ENCODE assay signal across 28 mouse cellular contexts in genomic region chr8:78664306-78664940, GRCm38 (mm10).
DNase-seq lines count a peak whose midpoint lies in the region; ATAC-seq and TF ChIP-seq lines count a peak whose summit lies in the region.
"Had no signal": no experiment of that assay in that cellular context is flagged by ENCODE, and none has a peak within 500 bp of the region (broad histone marks: within the 10 kb centered on the region; RNA-seq: fewer than 3 reads in every experiment).

No protein-coding gene starts in this region.

- H3K9ac ChIP-seq in stomach, postnatal 0 days (ENCODE audit: low read length), result no peak overlapping the region
- H3K9ac ChIP-seq: hindbrain, embryonic 15.5 days; kidney, embryonic 15.5 days; liver, embryonic 14.5 days; lung, embryonic 15.5 days; stomach, embryonic 15.5 days had no signal

- DNase-seq in cerebellum, adult 11 months, result peak; percentile 21
- DNase-seq in cerebellum, adult 2 months, result peak; percentile 48 to 72
- peak; percentile 66 to 71 for DNase-seq in cerebellum, postnatal 25 days
- DNase-seq in stomach, postnatal 0 days (ENCODE audit: low spot score), result peak; percentile 20
- no peak for DNase-seq in forebrain, embryonic 10.5 days (ENCODE audit: extremely low spot score, low spot score)
- DNase-seq in hindbrain, embryonic 10.5 days (ENCODE audit: low spot score), result no peak
- no peak for DNase-seq in layer of hippocampus, adult 8-10 months (ENCODE audit: low spot score in 2 of 2)
- DNase-seq: B cell, adult 2 months; gastrocnemius, adult 2 months; heart, postnatal 4 days; kidney, postnatal 36 days; layer of hippocampus, adult 9-11 months; lung, postnatal 36 days; right cerebral cortex, adult 18-20 months; right cerebral cortex, postnatal 4 days; thymus, adult 18-20 months; thymus, postnatal 4 days had no signal

- no peaks in the 10 kb centered on the region for H3K9me3 ChIP-seq in stomach, postnatal 0 days (ENCODE audit: control insufficient read depth, low read length)
- 0 out of 2 replicates have a peak, but pooled peaks cover 4% of the 10 kb centered on the region for H3K9me3 ChIP-seq in forebrain, embryonic 10.5 days
- no peaks in the 10 kb centered on the region for H3K9me3 ChIP-seq in hindbrain, embryonic 10.5 days
- H3K9me3 ChIP-seq: G1E; hindbrain, embryonic 15.5 days; kidney, embryonic 15.5 days; lung, embryonic 15.5 days; stomach, embryonic 15.5 days had no signal

- H3K4me3 ChIP-seq in cerebellum, adult 2 months (replicated peaks; ENCODE audit: insufficient read depth, low read depth, low read length), result peak overlapping the region; percentile 28
- no peak overlapping the region for H3K4me3 ChIP-seq in stomach, postnatal 0 days (ENCODE audit: low read depth, low read length)
- H3K4me3 ChIP-seq in forebrain, embryonic 10.5 days, result no peak overlapping the region
- H3K4me3 ChIP-seq in hindbrain, embryonic 10.5 days, result no peak overlapping the region
- H3K4me3 ChIP-seq: gastrocnemius, adult 2 months; hindbrain, embryonic 15.5 days; kidney, embryonic 15.5 days; lung, embryonic 15.5 days; myocyte; stomach, embryonic 15.5 days had no signal

- ATAC-seq in stomach, postnatal 0 days (ENCODE audit: low FRiP score, low TSS enrichment), result no peak
- ATAC-seq: forebrain, embryonic 14.5 days; midbrain, embryonic 16.5 days; Patski had no signal

- 16% methylated on average over 12 of the region's 12 CpGs for WGBS in cerebellum, adult 2 months
- whole genome bisulfite sequencing in stomach, postnatal 0 days, result 88% methylated on average over 12 of the region's 12 CpGs
- WGBS in forebrain, embryonic 10.5 days, result 96% methylated on average over 12 of the region's 12 CpGs
- WGBS in hindbrain, embryonic 10.5 days, result 93% methylated on average over 12 of the region's 12 CpGs

- TF ChIP-seq EP300 in stomach, postnatal 0 days (optimal IDR thresholded peaks at IDR 0.05), result no peak

- H3K36me3 ChIP-seq in stomach, postnatal 0 days (ENCODE audit: control insufficient read depth, insufficient read depth, low read length), result peaks cover 2% of the 10 kb centered on the region; the same call in 1 of the 2 replicates
- peaks cover 7% of the 10 kb centered on the region; the same call in 1 of the 2 replicates for H3K36me3 ChIP-seq in forebrain, embryonic 10.5 days (replicated peaks)
- peaks cover 9% of the 10 kb centered on the region for H3K36me3 ChIP-seq in hindbrain, embryonic 10.5 days
- H3K36me3 ChIP-seq: hindbrain, embryonic 15.5 days; kidney, embryonic 15.5 days; lung, embryonic 15.5 days; stomach, embryonic 15.5 days had no signal

- TF ChIP-seq POLR2A in cerebellum, adult 2 months (IDR thresholded peaks at IDR 0.05; ENCODE audit: borderline replicate concordance, insufficient read depth, low read length), result no peak

- no peaks in the 10 kb centered on the region for H3K27me3 ChIP-seq in cerebellum, adult 2 months (ENCODE audit: control insufficient read depth, insufficient read depth, low read length)
- no peaks in the 10 kb centered on the region for H3K27me3 ChIP-seq in stomach, postnatal 0 days (ENCODE audit: control insufficient read depth, insufficient read depth, low read length)
- H3K27me3 ChIP-seq in forebrain, embryonic 10.5 days (ENCODE audit: poor library complexity, severe bottlenecking), result no peaks in the 10 kb centered on the region
- no peaks in the 10 kb centered on the region for H3K27me3 ChIP-seq in hindbrain, embryonic 10.5 days (ENCODE audit: insufficient read depth, poor library complexity, severe bottlenecking)
- H3K27me3 ChIP-seq: CH12.LX; hindbrain, embryonic 15.5 days; kidney, embryonic 15.5 days; lung, embryonic 15.5 days; Patski; stomach, embryonic 15.5 days had no signal

- TF ChIP-seq CTCF in cerebellum, adult 2 months (IDR thresholded peaks at IDR 0.05; ENCODE audit: borderline replicate concordance, insufficient read depth, low read depth, low read length), result no peak
- TF ChIP-seq CTCF in stomach, postnatal 0 days (IDR thresholded peaks at IDR 0.05; ENCODE audit: low read depth), result no peak

- peaks cover 11% of the 10 kb centered on the region for H3K4me1 ChIP-seq in cerebellum, adult 2 months (ENCODE audit: control insufficient read depth, insufficient read depth, low read length)
- H3K4me1 ChIP-seq in stomach, postnatal 0 days (replicated peaks; ENCODE audit: control insufficient read depth, insufficient read depth), result no peaks in the 10 kb centered on the region
- no peaks in the 10 kb centered on the region for H3K4me1 ChIP-seq in forebrain, embryonic 10.5 days
- 0 out of 2 replicates have a peak, but pooled peaks cover 8% of the 10 kb centered on the region for H3K4me1 ChIP-seq in hindbrain, embryonic 10.5 days (replicated peaks)
- H3K4me1 ChIP-seq: lung, embryonic 15.5 days; stomach, embryonic 15.5 days had no signal

- no peak overlapping the region for H3K4me2 ChIP-seq in stomach, postnatal 0 days (replicated peaks; ENCODE audit: low read depth)
- H3K4me2 ChIP-seq: hindbrain, embryonic 15.5 days; kidney, embryonic 15.5 days; lung, embryonic 15.5 days; stomach, embryonic 15.5 days had no signal

- H3K27ac ChIP-seq in cerebellum, adult 2 months (ENCODE audit: insufficient read depth, low read length), result no peak overlapping the region
- H3K27ac ChIP-seq in stomach, postnatal 0 days (replicated peaks), result no peak overlapping the region
- H3K27ac ChIP-seq in forebrain, embryonic 10.5 days, result no peak overlapping the region
- H3K27ac ChIP-seq in hindbrain, embryonic 10.5 days, result no peak overlapping the region
- H3K27ac ChIP-seq: gastrocnemius, adult 2 months; hindbrain, embryonic 15.5 days; kidney, embryonic 15.5 days; liver, embryonic 14.5 days; lung, embryonic 15.5 days; stomach, embryonic 15.5 days had no signal

Comparison
In these comparisons a context has a peak if more than half of its experiments do, and no peak if none do; other contexts are left out.
1. DNase-seq: peak in cerebellum, adult 11 months (single experiment), cerebellum, adult 2 months (2 of 2), cerebellum, postnatal 25 days (2 of 2) and stomach, postnatal 0 days (single experiment); none in forebrain, embryonic 10.5 days (single experiment), hindbrain, embryonic 10.5 days (single experiment) and layer of hippocampus, adult 8-10 months (0 of 2).